Mouse (Mus musculus): ENCODE results near the gene Rab28. TPM values are rescaled to one million over a fixed set of nuclear protein-coding genes. Genes with fewer than 3 reads are reported as not detected.

Rab28 gene
- polyA plus RNA-seq, 1 experiment = 27.2 TPM

- peak overlapping the region; percentile 16; the same call in 1 of the 2 replicates for H3K27ac ChIP-seq (ENCODE audit: insufficient read depth, low read depth, low read length)
- H3K36me3 ChIP-seq (ENCODE audit: control insufficient read depth, insufficient read depth, low read length) = no peaks in the 10 kb centered on the region
- no peaks in the 10 kb centered on the region for H3K27me3 ChIP-seq (replicated peaks; ENCODE audit: control insufficient read depth, insufficient read depth, low read length)
- DNase-seq = peak; percentile 44
- H3K4me1 ChIP-seq (ENCODE audit: control insufficient read depth, insufficient read depth, low read length) = no peaks in the 10 kb centered on the region; the same call in 1 of the 2 replicates
- no peak overlapping the region for H3K4me3 ChIP-seq (ENCODE audit: insufficient read depth, low read depth, low read length)
- no peak for TF ChIP-seq POLR2A (IDR thresholded peaks at IDR 0.05; ENCODE audit: low read depth, low read length)
- no peak for TF ChIP-seq CTCF (conservative IDR thresholded peaks at IDR 0.05; ENCODE audit: insufficient read depth, insufficient read length, low read depth, low read length)
- WGBS = 64% methylated on average over 7 of the region's 7 CpGs
Observed at GRCm38 (mm10) chr5:41627224-41628144, 80.5 kb downstream of the Rab28 start.

GRCm38 (mm10) chr5:41625544-41625943 is 82.4 kb downstream of the Rab28 start:
- no peak overlapping the region for H3K4me3 ChIP-seq (ENCODE audit: insufficient read depth, low read depth, low read length)
- 71% methylated on average over 7 of the region's 7 CpGs for WGBS
- no peak for DNase-seq
- no peak overlapping the region for H3K27ac ChIP-seq (ENCODE audit: insufficient read depth, low read depth, low read length)
- TF ChIP-seq POLR2A (IDR thresholded peaks at IDR 0.05; ENCODE audit: low read depth, low read length) = no peak
- TF ChIP-seq CTCF (conservative IDR thresholded peaks at IDR 0.05; ENCODE audit: insufficient read depth, insufficient read length, low read depth, low read length) = no peak
- H3K27me3 ChIP-seq (replicated peaks; ENCODE audit: control insufficient read depth, insufficient read depth, low read length) = no peaks in the 10 kb centered on the region
- H3K36me3 ChIP-seq (ENCODE audit: control insufficient read depth, insufficient read depth, low read length) = no peaks in the 10 kb centered on the region
- H3K4me1 ChIP-seq (ENCODE audit: control insufficient read depth, insufficient read depth, low read length) = no peaks in the 10 kb centered on the region; the same call in 1 of the 2 replicates

GRCm38 (mm10) chr5:41621748-41622147 is 86.2 kb downstream of the Rab28 start:
- no peaks in the 10 kb centered on the region for H3K36me3 ChIP-seq (ENCODE audit: control insufficient read depth, insufficient read depth, low read length)
- no peak overlapping the region for H3K27ac ChIP-seq (ENCODE audit: insufficient read depth, low read depth, low read length)

GRCm38 (mm10) chr5:41618966-41619365 is 89.0 kb downstream of the Rab28 start:
- Histone ChIP-seq H3K36me3 (ENCODE audit: control insufficient read depth, insufficient read depth, low read length) (no peaks in the 10 kb centered on the region), H3K4me3 (ENCODE audit: insufficient read depth, low read depth, low read length) (no peak overlapping the region), H3K27ac (ENCODE audit: insufficient read depth, low read depth, low read length) (no peak overlapping the region), H3K4me1 (ENCODE audit: control insufficient read depth, insufficient read depth, low read length) (no peaks in the 10 kb centered on the region), H3K27me3 (replicated peaks; ENCODE audit: control insufficient read depth, insufficient read depth, low read length) (no peaks in the 10 kb centered on the region)
- TF ChIP-seq POLR2A (IDR thresholded peaks at IDR 0.05; ENCODE audit: low read depth, low read length) (no peak), CTCF (conservative IDR thresholded peaks at IDR 0.05; ENCODE audit: insufficient read depth, insufficient read length, low read depth, low read length) (no peak)
- no peak for DNase-seq
- 46% methylated on average over 1 of the region's 1 CpGs for WGBS

More at GRCm38 (mm10) chr5:41621748-41622147, 86.2 kb downstream of the Rab28 start:
- 90% methylated on average over 3 of the region's 3 CpGs for WGBS
- no peaks in the 10 kb centered on the region for H3K4me1 ChIP-seq (ENCODE audit: control insufficient read depth, insufficient read depth, low read length)
- no peak overlapping the region for H3K4me3 ChIP-seq (ENCODE audit: insufficient read depth, low read depth, low read length)
- no peaks in the 10 kb centered on the region for H3K27me3 ChIP-seq (replicated peaks; ENCODE audit: control insufficient read depth, insufficient read depth, low read length)
- DNase-seq = no peak
- no peak for TF ChIP-seq CTCF (conservative IDR thresholded peaks at IDR 0.05; ENCODE audit: insufficient read depth, insufficient read length, low read depth, low read length)
- TF ChIP-seq POLR2A (IDR thresholded peaks at IDR 0.05; ENCODE audit: low read depth, low read length) = no peak

- TF ChIP-seq CTCF (conservative IDR thresholded peaks at IDR 0.05; ENCODE audit: insufficient read depth, insufficient read length, low read depth, low read length) (no peak), POLR2A (IDR thresholded peaks at IDR 0.05; ENCODE audit: low read depth, low read length) (no peak)
- DNase-seq = peak; percentile 67
- no peaks in the 10 kb centered on the region for H3K36me3 ChIP-seq (ENCODE audit: control insufficient read depth, insufficient read depth, low read length)
- WGBS = 42% methylated on average over 5 of the region's 5 CpGs
- H3K4me3 ChIP-seq (ENCODE audit: insufficient read depth, low read depth, low read length) = no peak overlapping the region
- H3K27ac ChIP-seq (ENCODE audit: insufficient read depth, low read depth, low read length) = no peak overlapping the region
- H3K27me3 ChIP-seq (replicated peaks; ENCODE audit: control insufficient read depth, insufficient read depth, low read length) = no peaks in the 10 kb centered on the region
- no peaks in the 10 kb centered on the region for H3K4me1 ChIP-seq (ENCODE audit: control insufficient read depth, insufficient read depth, low read length)
Observed at GRCm38 (mm10) chr5:41610447-41611030, 97.4 kb downstream of the Rab28 start.

- no peak overlapping the region for H3K4me3 ChIP-seq (ENCODE audit: insufficient read depth, low read depth, low read length)
- 93% methylated on average over 3 of the region's 3 CpGs for WGBS
- no peak overlapping the region for H3K27ac ChIP-seq (ENCODE audit: insufficient read depth, low read depth, low read length)
- H3K4me1 ChIP-seq (ENCODE audit: control insufficient read depth, insufficient read depth, low read length) = no peaks in the 10 kb centered on the region
- no peaks in the 10 kb centered on the region for H3K27me3 ChIP-seq (replicated peaks; ENCODE audit: control insufficient read depth, insufficient read depth, low read length)
- TF ChIP-seq CTCF (conservative IDR thresholded peaks at IDR 0.05; ENCODE audit: insufficient read depth, insufficient read length, low read depth, low read length) (no peak), POLR2A (IDR thresholded peaks at IDR 0.05; ENCODE audit: low read depth, low read length) (no peak)
- H3K36me3 ChIP-seq (ENCODE audit: control insufficient read depth, insufficient read depth, low read length) = no peaks in the 10 kb centered on the region
- DNase-seq = peak; percentile 14
Observed at GRCm38 (mm10) chr5:41596242-41597117, 111.5 kb downstream of the Rab28 start.

All from kidney, adult 2 months (tissue).